Mouse (Mus musculus): ENCODE measurements around the gene Gm11627. TPM values are rescaled to one million over a fixed set of nuclear protein-coding genes. Genes with fewer than 3 reads are reported as not detected.
"Not testable (repeated sequence)": the region's sequence is repeated elsewhere in the genome, so short reads cannot be mapped to it uniquely, and the experiment has no call there.

Gm11627 gene
- polyA plus RNA-seq, 1 experiment from 2014 or later = 6.6 TPM

DNA sequence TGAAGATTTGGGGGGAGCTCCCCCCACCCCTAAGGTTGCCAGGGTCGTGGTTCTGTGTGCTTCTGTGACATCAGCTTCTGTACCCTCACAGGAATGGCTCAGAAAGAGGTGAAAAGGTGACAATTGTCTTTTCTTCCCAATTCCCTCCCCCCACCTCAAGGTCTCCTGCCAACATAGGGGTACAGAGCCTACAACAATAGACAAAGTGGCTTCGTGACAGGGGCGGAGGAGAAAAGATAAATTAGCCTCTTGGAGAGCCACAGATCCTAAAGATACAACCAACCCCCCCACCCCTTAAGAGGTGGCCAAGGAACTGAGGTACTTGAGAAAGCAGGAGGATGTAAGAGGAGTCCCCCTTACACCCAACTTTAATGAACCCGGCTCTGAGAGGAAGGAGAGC, 29.4 kb upstream of the Gm11627 start:
- Histone ChIP-seq H3K9me3 (replicated peaks) (no peaks in the 10 kb centered on the region), H3K27me3 (replicated peaks) (no peaks in the 10 kb centered on the region), H3K4me3 (replicated peaks) (0 out of 2 replicates have a peak overlapping the region, but pooled peaks have one; percentile 72), H3K4me1 (peaks cover 56% of the 10 kb centered on the region), H3K27ac (replicated peaks) (no peak overlapping the region), H3K9ac (replicated peaks) (no peak overlapping the region; the same call in 1 of the 2 replicates), H3K36me3 (no peaks in the 10 kb centered on the region), H3K4me2 (peak overlapping the region; percentile 90)
- 29% methylated on average over 4 of the region's 4 CpGs for WGBS
- no peak for ATAC-seq (ENCODE audit: low FRiP score)

DNA sequence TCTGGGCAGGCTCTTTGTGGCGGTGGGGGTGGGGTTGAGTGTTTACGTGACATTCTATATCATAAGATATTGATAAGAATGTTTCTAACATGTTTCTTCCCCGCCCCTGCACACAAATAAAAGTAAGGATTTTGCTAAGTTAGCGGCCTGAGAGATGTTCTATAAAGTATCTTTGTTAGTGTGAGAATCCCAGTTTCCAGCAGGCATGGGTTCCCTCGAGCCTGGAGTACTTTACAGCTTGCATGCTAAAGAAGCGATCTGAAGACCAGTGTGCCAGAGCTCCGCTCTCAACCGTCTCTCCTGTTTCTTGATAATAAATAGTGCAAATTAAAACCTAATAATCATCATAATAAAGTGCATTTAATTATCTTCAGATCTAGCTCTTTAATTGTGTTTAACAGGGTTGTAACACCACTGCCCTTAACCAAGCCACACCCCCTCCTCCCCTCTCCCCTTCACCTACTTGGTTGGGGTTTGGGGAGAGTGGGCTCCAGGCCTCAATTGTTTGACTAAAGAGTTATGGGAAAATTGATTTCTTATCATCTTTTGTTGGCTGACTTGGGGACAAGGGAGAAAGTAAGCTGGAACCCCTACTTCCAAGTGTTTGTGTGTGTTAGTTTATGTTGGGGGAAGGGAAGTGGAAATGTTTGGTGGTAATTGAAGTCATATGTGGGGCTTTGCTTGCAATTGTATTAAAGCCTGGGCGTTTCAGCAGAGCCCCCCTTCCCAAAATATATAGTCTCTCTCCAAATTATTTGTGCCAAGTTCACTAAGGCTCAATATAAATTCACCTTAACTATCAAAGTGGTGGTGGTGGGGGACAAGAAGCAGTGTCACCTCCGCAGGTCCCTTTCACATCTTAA, 28.7 kb upstream of the Gm11627 start:
- peak overlapping the region; percentile 72 for H3K4me3 ChIP-seq (replicated peaks)
- H3K4me2 ChIP-seq = peak overlapping the region; percentile 90
- H3K27ac ChIP-seq (replicated peaks) = no peak overlapping the region
- H3K4me1 ChIP-seq = peaks cover 63% of the 10 kb centered on the region
- 13% methylated on average over 10 of the region's 10 CpGs for WGBS
- ATAC-seq (ENCODE audit: low FRiP score) = no peak
- peak overlapping the region; percentile 12; the same call in 1 of the 2 replicates for H3K9ac ChIP-seq (replicated peaks)
- no peaks in the 10 kb centered on the region for H3K27me3 ChIP-seq (replicated peaks)
- no peaks in the 10 kb centered on the region for H3K9me3 ChIP-seq (replicated peaks)
- H3K36me3 ChIP-seq = no peaks in the 10 kb centered on the region

DNA sequence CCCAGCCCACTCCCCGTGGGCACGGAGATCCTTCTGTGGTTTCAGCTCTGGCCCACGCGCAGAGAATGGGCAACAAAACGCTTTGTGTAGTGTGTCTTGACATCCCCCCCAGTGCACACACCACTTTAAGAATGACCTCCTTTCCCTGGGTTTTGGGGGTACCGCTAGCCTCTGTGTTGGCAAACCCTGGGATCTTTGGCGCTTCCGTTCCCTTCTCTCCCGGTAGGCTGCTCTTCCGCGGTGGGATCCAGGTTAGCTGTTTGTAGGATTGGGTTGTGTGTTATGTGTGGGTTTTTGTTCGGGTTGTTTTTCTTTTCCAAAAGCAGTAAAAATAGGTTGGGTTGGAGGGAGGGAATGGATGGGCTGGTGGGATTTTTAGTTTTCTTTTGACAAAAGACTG, 27.9 kb upstream of the Gm11627 start:
- not testable (repeated sequence) for H3K36me3 ChIP-seq; ATAC-seq (ENCODE audit: low FRiP score); H3K9me3 ChIP-seq (replicated peaks); H3K27me3 ChIP-seq (replicated peaks)
- H3K4me2 ChIP-seq = peak overlapping the region; percentile 90
- H3K4me1 ChIP-seq = peaks cover 67% of the 10 kb centered on the region
- peak overlapping the region; percentile 63; the same call in 1 of the 2 replicates for H3K27ac ChIP-seq (replicated peaks)
- WGBS = 4% methylated on average over 12 of the region's 12 CpGs
- peak overlapping the region; percentile 72 for H3K4me3 ChIP-seq (replicated peaks)
- peak overlapping the region; percentile 12; the same call in 1 of the 2 replicates for H3K9ac ChIP-seq (replicated peaks)

DNA sequence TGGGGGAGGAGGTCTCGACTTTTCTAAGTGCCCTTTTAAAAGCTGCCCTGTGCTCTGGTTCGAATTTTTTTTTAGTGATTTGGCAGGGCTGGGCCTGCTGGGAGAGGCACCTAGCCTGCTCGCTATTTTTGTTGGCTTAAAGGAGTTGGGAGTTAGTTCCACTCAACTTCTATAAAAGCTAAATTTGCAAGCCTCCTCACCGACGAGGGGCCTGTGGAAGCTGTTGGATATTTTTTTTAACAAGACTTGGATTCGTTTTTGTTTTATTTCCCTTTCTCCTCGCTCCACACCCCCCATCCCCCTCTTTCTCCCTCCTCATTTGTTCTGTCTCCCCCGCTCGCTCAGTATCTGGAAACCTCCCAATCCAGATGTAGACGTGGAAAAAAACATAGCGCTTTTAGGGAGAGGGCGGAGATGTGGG, 27.5 kb upstream of the Gm11627 start:
- 2% methylated on average over 12 of the region's 12 CpGs for WGBS
- ATAC-seq (ENCODE audit: low FRiP score) = no peak
- peaks cover 67% of the 10 kb centered on the region for H3K4me1 ChIP-seq

DNA sequence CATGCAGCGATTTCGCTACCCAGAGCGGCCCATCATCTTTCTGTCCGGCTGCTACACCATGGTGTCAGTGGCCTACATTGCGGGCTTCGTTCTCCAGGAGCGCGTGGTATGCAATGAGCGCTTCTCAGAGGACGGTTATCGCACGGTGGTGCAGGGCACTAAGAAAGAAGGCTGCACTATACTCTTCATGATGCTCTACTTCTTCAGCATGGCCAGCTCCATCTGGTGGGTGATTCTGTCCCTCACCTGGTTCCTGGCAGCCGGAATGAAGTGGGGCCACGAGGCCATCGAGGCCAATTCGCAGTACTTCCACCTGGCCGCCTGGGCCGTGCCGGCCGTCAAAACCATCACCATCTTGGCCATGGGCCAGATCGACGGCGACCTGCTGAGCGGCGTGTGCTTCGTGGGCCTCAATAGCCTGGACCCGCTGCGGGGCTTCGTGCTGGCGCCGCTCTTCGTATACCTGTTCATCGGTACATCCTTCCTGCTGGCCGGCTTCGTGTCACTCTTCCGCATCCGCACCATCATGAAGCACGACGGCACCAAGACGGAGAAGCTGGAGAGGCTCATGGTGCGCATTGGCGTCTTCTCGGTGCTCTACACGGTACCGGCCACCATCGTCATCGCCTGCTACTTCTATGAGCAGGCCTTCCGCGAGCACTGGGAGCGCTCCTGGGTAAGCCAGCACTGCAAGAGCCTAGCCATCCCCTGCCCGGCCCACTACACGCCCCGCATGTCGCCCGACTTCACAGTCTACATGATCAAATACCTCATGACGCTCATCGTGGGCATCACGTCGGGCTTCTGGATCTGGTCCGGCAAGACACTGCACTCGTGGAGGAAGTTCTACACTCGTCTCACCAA, 26.5 kb upstream of the Gm11627 start:
- Histone ChIP-seq H3K4me3 (replicated peaks) (peak overlapping the region; percentile 72), H3K4me2 (peak overlapping the region; percentile 90), H3K4me1 (peaks cover 62% of the 10 kb centered on the region), H3K27me3 (replicated peaks) (no peaks in the 10 kb centered on the region), H3K9ac (replicated peaks) (peak overlapping the region; percentile 63), H3K27ac (replicated peaks) (peak overlapping the region; percentile 91), H3K9me3 (replicated peaks) (no peaks in the 10 kb centered on the region), H3K36me3 (no peaks in the 10 kb centered on the region)
- no peak for ATAC-seq (ENCODE audit: low FRiP score)
- WGBS = under 1% methylated on average over 62 of the region's 62 CpGs

More for the DNA sequence above, 27.5 kb upstream of the Gm11627 start:
- H3K27me3 ChIP-seq (replicated peaks) = no peaks in the 10 kb centered on the region
- H3K4me2 ChIP-seq = peak overlapping the region; percentile 90
- H3K4me3 ChIP-seq (replicated peaks) = peak overlapping the region; percentile 72
- H3K27ac ChIP-seq (replicated peaks) = no peak overlapping the region
- no peaks in the 10 kb centered on the region for H3K9me3 ChIP-seq (replicated peaks)
- peak overlapping the region; percentile 12; the same call in 1 of the 2 replicates for H3K9ac ChIP-seq (replicated peaks)
- no peaks in the 10 kb centered on the region for H3K36me3 ChIP-seq

DNA sequence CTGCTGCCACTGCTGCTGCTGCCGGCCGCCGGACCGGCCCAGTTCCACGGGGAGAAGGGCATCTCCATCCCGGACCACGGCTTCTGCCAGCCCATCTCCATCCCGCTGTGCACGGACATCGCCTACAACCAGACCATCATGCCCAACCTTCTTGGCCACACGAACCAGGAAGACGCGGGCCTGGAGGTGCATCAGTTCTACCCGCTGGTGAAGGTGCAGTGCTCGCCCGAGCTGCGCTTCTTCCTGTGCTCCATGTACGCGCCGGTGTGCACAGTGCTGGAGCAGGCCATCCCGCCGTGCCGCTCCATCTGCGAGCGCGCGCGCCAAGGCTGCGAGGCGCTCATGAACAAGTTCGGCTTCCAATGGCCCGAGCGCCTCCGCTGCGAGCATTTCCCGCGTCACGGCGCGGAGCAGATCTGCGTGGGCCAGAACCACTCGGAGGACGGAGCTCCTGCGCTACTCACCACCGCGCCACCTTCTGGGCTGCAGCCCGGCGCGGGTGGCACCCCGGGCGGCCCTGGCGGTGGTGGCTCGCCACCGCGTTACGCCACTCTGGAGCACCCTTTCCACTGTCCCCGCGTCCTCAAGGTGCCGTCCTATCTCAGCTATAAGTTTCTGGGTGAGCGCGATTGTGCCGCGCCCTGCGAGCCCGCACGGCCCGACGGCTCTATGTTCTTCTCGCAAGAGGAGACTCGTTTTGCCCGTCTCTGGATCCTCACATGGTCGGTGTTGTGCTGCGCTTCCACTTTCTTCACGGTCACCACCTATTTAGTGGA, 25.7 kb upstream of the Gm11627 start:
- peak; percentile 46 for ATAC-seq (ENCODE audit: low FRiP score)
- Histone ChIP-seq H3K36me3 (no peaks in the 10 kb centered on the region), H3K9me3 (replicated peaks) (no peaks in the 10 kb centered on the region), H3K27me3 (replicated peaks) (no peaks in the 10 kb centered on the region), H3K4me1 (peaks cover 60% of the 10 kb centered on the region), H3K4me2 (peak overlapping the region; percentile 90), H3K27ac (replicated peaks) (peak overlapping the region; percentile 91), H3K9ac (replicated peaks) (peak overlapping the region; percentile 63), H3K4me3 (replicated peaks) (peak overlapping the region; percentile 72)
- under 1% methylated on average over 69 of the region's 74 CpGs for WGBS

DNA sequence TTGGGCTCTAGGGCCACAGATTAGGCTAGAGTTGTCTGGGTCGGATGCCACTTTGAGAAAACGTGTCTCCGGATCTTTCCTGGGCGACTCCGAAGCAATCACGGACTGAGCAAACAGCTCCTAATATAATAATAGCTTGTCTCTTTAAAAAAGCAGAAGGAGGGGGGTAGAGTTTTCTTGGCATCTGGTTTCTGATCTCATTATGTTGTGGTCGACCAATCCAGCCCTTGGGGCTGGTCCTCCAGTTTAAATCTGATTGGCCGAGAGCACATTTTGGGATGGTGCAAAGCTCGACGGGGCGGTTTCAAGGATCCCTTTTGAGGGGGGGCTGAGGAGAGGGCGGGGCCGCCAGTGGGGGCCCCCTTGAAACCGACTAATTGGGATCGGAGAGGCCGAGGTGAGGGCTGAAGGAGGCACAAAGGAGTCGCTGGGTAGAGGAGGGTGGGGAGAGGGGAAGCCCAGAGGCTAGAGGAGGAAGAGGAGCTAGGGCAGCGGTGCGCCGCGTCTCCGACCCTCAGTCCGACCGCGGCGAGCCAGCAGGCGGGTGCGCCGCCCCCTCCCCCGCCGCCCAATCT, 24.8 kb upstream of the Gm11627 start, which contains the start of gene Fzd2:
Gene Fzd2 (plus strand): TSS at position 387 of the 575 bp plus-strand sequence.
- peak within 1 kb of the TSS; percentile 63 for H3K9ac ChIP-seq (replicated peaks)
- peak within 1 kb of the TSS; percentile 72 for H3K4me3 ChIP-seq (replicated peaks)
- H3K4me2 ChIP-seq = peak within 1 kb of the TSS; percentile 90
- H3K27ac ChIP-seq (replicated peaks) = peak within 1 kb of the TSS; percentile 91
- H3K9me3 ChIP-seq (replicated peaks) = no peaks in the 10 kb centered on the region
- no peaks in the 10 kb centered on the region for H3K36me3 ChIP-seq
- no peaks in the 10 kb centered on the region for H3K27me3 ChIP-seq (replicated peaks)
- peaks cover 59% of the 10 kb centered on the region for H3K4me1 ChIP-seq
- ATAC-seq (ENCODE audit: low FRiP score) = peak; percentile 96
- WGBS = 0% methylated on average over 27 of the region's 31 CpGs

DNA sequence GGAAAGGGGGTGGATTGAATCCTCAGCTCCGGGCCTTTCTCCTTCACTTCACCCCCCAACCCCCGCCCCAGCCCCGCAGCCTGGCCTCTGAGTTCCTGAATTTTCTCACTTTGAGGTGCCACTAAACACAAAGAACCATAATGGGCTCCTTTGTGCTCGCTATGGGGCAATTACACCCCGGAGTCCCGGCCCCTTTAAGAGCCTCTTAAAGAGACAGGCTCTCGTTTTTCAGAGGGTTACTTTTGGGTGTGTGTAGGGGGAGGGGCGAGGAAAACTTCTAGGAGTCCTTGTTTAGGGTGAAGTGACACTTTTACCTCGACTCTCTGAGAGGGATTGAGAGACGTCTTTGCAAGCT, 24.2 kb upstream of the Gm11627 start:
- H3K9me3 ChIP-seq (replicated peaks) = no peaks in the 10 kb centered on the region
- peak overlapping the region; percentile 85 for H3K27ac ChIP-seq (replicated peaks)
- H3K4me1 ChIP-seq = peaks cover 53% of the 10 kb centered on the region
- under 1% methylated on average over 10 of the region's 10 CpGs for WGBS
- peak; percentile 73 for ATAC-seq (ENCODE audit: low FRiP score)
- no peaks in the 10 kb centered on the region for H3K27me3 ChIP-seq (replicated peaks)
- H3K9ac ChIP-seq (replicated peaks) = peak overlapping the region; percentile 47; the same call in 1 of the 2 replicates
- H3K4me2 ChIP-seq = peak overlapping the region; percentile 90
- no peaks in the 10 kb centered on the region for H3K36me3 ChIP-seq
- peak overlapping the region; percentile 72 for H3K4me3 ChIP-seq (replicated peaks)

DNA sequence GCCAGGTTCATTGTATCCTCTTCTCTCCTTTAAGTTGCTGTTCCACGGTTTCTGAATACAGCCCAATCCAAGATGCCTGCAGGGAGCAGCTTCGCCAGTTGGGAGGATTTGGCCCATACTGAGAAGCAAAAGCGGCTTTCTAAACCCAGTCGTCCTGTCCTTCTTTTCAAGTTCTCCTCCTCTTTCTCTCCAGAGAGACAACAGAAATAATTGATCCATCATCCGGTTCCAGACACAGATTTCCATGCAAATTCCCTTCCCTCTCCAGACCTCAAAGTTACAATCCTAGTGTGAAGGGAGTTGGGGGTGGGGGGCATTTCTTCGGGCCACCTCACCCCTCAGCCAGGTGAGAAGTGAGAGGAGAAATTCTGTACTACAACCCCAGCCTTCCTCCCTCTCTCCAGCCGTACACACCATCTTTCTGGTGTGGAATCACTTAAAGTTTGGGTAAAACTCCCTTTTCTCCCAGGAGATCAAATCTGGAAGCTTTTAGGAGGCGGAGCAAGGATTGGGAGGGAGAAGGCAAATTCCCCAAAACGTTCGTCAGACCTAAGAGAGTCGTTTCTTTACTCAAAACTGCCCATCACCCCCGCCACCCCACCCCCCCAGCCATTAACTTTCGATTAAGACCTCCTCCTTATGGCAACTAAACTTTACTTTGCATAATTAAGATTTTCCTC, 23.7 kb upstream of the Gm11627 start:
- Histone ChIP-seq H3K4me2 (peak overlapping the region; percentile 90), H3K4me3 (replicated peaks) (peak overlapping the region; percentile 72), H3K27me3 (replicated peaks) (no peaks in the 10 kb centered on the region), H3K9me3 (replicated peaks) (no peaks in the 10 kb centered on the region), H3K36me3 (no peaks in the 10 kb centered on the region), H3K9ac (replicated peaks) (peak overlapping the region; percentile 47), H3K4me1 (peaks cover 48% of the 10 kb centered on the region), H3K27ac (replicated peaks) (peak overlapping the region; percentile 85)
- no peak for ATAC-seq (ENCODE audit: low FRiP score)
- WGBS = 3% methylated on average over 13 of the region's 13 CpGs

DNA sequence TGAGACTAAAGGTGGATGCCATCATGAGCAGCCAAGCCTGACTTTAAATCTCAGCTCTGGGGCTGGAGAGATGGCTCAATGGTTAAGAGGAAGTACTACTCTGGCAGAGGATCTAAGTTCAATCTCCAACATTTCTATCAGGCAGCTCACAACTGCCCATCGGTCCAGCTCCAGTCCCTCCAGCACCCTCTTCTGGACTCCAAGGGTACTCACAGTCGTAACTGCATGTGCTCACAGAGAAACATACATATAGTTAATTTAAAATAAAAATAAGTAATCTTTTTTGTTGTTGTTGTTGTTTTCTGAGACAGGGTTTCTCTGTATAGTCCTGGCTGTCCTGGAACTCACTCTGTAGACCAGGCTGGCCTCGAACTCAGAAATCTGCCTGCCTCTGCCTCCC, 20.7 kb upstream of the Gm11627 start:
- 93% methylated on average over 3 of the region's 3 CpGs for WGBS
- Histone ChIP-seq H3K36me3 (no peaks in the 10 kb centered on the region), H3K9me3 (replicated peaks) (no peaks in the 10 kb centered on the region), H3K27ac (replicated peaks) (no peak overlapping the region), H3K4me3 (replicated peaks) (no peak overlapping the region), H3K9ac (replicated peaks) (no peak overlapping the region), H3K4me2 (no peak overlapping the region), H3K27me3 (replicated peaks) (no peaks in the 10 kb centered on the region), H3K4me1 (peaks cover 29% of the 10 kb centered on the region)
- ATAC-seq (ENCODE audit: low FRiP score) = no peak
